Mouse (Mus musculus) adrenal gland, postnatal 10 days (tissue): ENCODE results near the gene Gm6882. TPM values are rescaled to one million over a fixed set of nuclear protein-coding genes. Genes with fewer than 3 reads are reported as not detected.
"Not testable (repeated sequence)": the region's sequence is repeated elsewhere in the genome, so short reads cannot be mapped to it uniquely, and the experiment has no call there.

Experiments used
- DNase-seq: peaks from one replicate; pipeline ENCODE4 v3.0.0; 2021; ENCODE audit warnings: mixed read lengths
- long read RNA-seq, 2 experiments: library from polyadenylated mRNA; stranded (forward); transcript quantifications; one replicate each; pipeline ENCODE4 v2.0.0; 2021
- total RNA-seq, 2 experiments: library from RNA; stranded (reverse); gene quantifications; 2 replicates each; pipeline ENCODE4 v1.2.3; 2021

Gene Gm6882
- total RNA-seq: not detected
- long read RNA-seq, experiment 1: 0 reads
- long read RNA-seq, experiment 2: 0 reads

- not testable (repeated sequence) for DNase-seq
These were observed at the start of gene Gm6882 for GRCm38 (mm10) chr7:21432645-21433044. TSS of gene Gm6882 (minus strand) at chr7:21432745.

Other genes with a start within 250 kb of the Gm6882 start
- gene Gm5157, start 242.3 kb downstream of the Gm6882 start, total RNA-seq: not detected
- gene Vmn1r124, start 172.1 kb downstream of the Gm6882 start, total RNA-seq: not detected
- not detected for gene Vmn1r125, start 160.6 kb downstream of the Gm6882 start, total RNA-seq
- not detected for gene Vmn1r126, start 131.3 kb downstream of the Gm6882 start, total RNA-seq
- gene Vmn1r127, start 112.9 kb downstream of the Gm6882 start, total RNA-seq: not detected
- gene Vmn1r128, start 83.4 kb downstream of the Gm6882 start, total RNA-seq: not detected
- gene Vmn1r129, start 71.5 kb downstream of the Gm6882 start, total RNA-seq: not detected
- gene Vmn1r130, start 79.0 kb upstream of the Gm6882 start, total RNA-seq: not detected
- not detected for gene Vmn1r131, start 113.3 kb upstream of the Gm6882 start, total RNA-seq
- gene Vmn1r132, start 181.3 kb upstream of the Gm6882 start, total RNA-seq: not detected